Mouse (Mus musculus) G1E-ER4 (cell line): ENCODE results near the gene Agap2. TPM values are rescaled to one million over a fixed set of nuclear protein-coding genes. Genes with fewer than 3 reads are reported as not detected.

Experiments
- GATA1 ChIP-seq: IDR thresholded peaks from one replicate; pipeline ENCODE4 v1.8.0; 2012; ENCODE audit warnings: low read length, inconsistent platforms
- polyA plus RNA-seq: library from polyadenylated mRNA; stranded (reverse); fragments of >175 nt; gene quantifications from 2 replicates; pipeline ENCODE4 v1.2.3, GENCODE M21; 2012

Gene Agap2
- polyA plus RNA-seq, 1 experiment, result 0.14 TPM

DNA sequence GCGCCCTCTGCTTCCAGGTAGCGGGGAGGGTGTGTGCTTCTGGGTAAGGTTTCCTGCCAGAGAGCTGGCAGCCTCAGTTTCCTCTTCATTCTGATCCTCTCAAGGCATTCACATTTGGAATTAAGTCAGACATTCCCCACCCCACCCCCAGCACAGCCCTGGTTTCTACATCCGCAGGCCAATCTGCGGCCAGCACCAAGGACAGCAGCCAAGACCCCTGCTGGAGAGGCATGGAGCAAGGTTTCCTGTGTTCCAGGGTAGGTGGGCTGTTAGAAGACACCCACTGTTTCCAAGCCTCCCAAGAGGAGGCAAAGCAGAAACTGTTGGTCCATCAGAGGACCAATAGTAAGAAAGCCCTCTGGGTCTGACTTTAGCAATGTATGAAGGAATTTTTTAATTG lies 20.4 kb upstream of the Agap2 start:
- TF ChIP-seq GATA1, result no peak

DNA sequence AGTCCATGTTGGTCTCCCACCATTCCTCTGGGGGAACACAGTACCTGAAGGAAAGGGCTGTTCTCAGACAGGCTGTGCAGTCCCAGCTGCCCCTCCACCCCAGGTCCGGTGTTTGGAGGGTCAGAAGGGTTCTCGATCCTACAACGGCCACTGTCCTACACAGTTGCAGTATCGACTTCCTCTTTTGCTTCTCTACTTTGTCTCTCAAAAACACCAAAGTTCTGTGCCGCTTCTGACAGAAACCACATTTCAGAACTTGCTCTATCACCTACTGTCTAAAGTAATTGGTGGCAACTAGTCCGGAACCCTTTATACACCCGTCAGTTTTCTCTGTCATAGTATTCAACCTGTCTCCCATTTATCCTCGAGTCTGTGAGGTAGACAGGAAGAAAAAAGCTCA lies 19.7 kb upstream of the Agap2 start:
- no peak for TF ChIP-seq GATA1

DNA sequence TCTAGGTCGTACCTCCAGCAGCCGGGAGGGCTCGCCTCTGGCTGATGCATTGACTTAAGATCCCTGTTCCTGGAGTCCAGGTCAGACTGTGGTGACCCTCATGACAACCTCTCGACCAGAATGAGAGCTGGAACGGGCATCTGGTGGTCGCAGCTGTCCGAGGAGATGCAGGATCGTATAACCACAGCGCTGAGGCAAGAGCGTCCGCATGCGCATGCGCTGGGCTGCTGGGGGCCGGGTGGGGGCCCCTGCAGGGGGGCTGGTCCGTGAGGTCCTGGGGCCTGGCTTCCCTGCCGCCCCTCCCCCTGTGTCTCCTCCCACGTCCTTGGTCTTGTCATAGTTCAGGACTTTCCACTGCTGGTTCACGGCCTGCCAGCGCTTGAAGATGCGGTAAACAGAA lies 18.6 kb upstream of the Agap2 start:
- TF ChIP-seq GATA1, result no peak

DNA sequence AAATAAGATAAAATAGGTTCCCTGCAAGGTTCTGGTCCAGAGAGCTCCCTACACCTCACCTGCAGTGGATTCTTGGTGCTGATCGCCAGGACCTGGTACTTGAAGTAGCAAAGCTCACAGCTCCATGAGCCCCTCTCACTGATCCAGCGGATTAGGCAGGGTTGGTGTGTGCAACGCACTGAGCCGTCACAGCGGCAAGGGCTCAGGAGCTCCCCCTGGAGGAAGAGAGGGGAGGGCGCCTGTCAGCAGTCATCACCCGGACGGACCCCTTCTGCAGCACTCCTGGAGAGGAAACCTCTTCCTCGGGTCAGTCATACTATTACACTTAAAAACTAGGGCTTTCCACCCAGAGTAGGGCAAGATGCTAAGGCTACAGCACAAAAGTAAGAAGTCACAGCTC lies 16.9 kb upstream of the Agap2 start:
- TF ChIP-seq GATA1, result no peak

DNA sequence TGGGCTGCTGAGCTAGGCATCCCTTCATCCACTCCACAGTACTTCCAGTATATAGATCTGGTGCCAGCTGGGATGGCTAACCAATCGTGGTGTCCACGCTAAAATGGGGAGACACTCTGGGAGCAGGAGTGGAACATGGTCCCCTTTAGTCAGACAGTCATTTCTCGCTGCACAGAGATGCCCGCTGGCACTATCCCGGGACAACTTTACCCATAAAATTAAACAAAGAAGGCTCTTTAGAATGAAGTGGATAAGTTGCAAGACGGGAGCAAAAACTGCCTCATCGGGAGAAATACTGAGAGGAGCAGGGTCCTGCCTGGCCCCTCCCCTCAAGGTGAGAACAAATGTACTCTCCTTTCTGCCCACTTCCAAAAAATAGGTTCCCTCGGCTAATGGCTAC lies 16.4 kb upstream of the Agap2 start:
- no peak for TF ChIP-seq GATA1

DNA sequence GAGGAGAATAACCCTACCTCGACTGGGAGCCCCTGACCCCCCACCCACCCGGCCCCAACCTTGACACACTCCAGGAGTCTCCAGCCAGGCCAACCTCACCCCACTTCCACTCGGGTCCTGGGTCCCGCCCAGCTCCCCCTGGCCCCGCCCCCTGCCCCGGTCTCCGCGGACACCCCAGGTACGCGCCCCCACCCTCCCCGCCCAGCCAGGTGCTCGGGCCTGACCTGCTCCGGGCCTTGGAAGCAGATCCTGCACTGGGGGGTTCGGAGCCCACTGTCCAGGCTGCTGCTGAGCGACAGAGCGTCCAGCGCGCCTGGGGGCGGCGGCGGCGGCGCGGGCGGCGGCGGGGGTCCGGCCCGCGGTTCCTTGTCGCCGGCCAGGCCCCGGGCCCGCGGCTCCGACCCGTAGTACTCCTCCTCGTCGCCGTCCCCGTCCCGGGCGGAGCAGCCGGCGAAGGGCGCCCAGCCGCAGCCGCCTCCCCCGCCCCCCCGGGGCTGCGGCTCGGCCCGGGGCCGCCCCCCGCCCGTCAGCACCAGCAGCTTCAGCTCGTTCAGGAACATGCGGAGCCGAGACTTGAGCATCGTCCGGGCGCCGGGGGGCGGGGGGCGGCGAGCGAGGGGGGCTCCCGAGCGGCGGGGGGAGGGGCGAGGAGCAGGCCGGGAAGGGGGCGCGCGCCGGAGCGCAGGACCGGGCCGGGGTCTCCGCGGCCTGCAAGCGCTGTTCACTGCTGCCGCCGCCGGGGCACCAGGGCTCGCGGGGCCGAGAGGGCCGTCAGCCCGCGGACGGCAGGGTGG lies 15.7 kb upstream of the Agap2 start:
- TF ChIP-seq GATA1, result no peak

DNA sequence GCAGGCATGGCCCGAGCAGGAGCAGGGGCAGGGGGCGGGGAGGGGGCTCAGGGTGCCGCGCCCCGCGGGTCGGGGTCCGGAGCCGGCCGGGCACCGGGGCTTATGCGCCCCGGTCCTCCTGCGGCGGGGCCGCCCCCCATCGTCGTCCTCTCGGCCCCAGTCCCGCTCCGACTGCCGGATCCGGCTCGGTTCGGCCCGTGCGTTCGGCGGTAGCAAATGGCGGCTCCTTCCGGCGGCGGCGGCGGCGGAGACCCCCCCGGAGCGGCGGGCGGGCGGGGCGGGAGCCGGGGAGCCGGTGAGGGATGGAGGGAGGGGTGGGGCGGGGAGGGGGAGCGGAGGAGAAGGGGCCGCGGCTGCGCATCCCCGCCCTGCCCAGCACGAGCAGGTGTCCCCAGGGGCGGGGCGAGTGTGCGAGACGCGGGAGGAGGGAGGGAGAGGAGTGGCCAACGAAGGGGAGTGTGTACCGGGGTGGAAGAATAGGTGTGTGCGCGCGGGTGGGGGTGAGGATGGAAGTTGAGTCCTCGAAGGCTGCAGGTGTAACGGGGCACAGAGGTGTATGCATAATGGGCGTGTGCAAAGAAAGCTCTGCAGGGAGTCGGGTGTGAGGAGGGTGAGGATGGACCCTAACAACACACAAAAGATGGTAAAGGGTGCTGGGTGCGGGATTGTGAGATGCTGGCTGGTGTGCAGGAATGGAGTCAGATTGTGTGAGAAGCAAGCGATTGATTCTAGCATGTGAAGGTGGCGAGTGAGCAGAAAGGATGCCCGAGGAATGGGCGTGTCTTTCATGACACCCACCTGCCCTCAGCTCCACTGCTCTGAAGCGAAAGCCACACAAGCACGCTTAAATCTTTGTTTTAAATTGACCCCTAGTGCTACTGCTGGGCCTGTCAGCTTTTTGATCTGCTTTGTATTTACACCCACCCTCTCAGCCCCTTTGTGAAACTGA lies 14.8 kb upstream of the Agap2 start, which contains the start of gene March9:
TSS of gene March9 (minus strand) at position 217 of the 949 bp plus-strand sequence.
- no peak for TF ChIP-seq GATA1

DNA sequence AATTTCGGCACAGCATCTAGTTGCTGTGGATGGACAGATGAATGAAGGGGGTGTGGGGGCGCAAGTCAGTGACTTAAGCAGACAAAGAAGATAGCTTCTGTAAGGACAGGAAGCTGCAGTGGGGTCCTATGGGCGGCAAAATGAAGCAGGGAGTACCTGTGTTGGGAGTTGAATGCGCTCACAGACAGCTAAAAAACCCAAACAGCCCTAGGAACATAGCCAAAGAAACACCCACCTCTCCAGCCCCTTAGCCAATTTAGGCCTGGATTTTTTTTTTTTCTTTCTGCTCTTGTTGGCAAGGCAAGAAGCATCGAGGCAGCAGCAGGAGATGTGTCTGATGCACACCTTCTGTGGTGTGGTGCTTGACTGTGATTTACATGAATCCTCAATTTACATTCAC lies 14.0 kb upstream of the Agap2 start:
- no peak for TF ChIP-seq GATA1

DNA sequence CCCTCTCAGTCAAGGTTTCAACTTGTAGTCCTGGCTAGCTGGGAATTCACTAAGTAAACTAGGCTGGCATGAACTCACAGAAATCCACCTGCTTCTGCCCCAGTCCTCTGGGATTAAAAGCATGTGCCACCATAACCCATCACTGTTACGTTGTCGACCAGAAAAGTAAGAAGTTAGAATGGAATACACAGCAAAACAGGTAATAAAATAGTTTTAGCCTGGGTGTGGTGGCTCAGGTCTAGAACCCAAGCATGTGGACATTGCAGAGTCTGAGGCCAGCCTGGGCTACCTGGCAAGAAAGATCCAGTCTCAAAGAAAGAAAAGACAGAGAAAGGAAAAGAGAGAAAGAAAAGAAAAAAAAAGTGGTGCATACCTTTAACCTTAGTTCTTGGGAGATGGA lies 13.6 kb upstream of the Agap2 start:
- TF ChIP-seq GATA1, result no peak

DNA sequence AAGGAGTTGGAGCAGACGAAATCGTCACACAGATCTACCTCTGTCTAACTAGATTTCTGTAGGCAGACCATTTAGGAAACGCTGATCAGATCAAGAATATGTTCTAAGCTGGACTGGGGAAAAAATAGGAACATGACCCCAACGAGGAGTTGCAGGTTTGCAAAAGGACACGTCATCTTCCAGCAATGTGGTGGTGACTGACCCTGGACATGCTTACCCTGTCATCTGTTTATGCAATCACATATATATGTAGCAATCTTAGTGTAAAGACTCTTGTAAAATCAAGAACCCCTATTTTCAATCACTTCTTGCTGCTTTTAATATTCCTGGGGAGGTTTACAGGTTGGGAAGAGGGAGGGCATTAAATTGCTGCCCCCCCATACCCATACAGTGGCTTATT lies 12.6 kb upstream of the Agap2 start:
- TF ChIP-seq GATA1, result no peak

DNA sequence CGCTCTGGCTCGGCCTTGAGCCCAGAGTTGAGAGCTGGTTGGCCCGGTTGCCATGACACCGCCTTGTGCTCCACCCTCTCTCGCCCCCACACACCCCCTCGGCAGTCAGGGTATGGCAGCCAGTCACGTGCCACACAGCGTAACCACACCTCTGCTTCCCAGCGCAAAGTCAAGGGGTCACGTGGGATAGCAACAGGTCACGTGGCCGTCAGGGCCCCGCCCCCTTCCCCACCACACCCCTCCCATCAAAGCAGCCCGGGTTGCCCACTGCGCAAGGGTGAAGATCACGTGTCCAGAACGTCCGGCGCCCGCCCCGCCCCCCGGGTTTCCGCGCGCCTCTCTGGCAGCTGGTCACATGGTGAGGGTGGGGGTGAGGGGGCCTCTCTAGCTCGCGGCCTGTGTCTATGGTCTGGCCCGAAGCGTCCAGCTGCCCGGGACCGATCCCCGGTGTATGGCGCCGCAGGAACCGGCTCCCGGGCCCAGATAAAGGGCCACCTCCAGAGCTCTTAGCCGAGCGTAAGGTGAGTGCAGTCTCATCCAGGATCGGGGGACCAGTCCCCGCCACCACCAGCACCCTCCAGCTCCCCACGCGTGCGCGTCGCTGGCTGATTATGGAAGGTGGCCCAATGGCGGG lies 11.7 kb upstream of the Agap2 start, which contains the start of gene Cdk4:
TSS of gene Cdk4 (plus strand) at position 296 of the 634 bp plus-strand sequence.
- no peak for TF ChIP-seq GATA1

DNA sequence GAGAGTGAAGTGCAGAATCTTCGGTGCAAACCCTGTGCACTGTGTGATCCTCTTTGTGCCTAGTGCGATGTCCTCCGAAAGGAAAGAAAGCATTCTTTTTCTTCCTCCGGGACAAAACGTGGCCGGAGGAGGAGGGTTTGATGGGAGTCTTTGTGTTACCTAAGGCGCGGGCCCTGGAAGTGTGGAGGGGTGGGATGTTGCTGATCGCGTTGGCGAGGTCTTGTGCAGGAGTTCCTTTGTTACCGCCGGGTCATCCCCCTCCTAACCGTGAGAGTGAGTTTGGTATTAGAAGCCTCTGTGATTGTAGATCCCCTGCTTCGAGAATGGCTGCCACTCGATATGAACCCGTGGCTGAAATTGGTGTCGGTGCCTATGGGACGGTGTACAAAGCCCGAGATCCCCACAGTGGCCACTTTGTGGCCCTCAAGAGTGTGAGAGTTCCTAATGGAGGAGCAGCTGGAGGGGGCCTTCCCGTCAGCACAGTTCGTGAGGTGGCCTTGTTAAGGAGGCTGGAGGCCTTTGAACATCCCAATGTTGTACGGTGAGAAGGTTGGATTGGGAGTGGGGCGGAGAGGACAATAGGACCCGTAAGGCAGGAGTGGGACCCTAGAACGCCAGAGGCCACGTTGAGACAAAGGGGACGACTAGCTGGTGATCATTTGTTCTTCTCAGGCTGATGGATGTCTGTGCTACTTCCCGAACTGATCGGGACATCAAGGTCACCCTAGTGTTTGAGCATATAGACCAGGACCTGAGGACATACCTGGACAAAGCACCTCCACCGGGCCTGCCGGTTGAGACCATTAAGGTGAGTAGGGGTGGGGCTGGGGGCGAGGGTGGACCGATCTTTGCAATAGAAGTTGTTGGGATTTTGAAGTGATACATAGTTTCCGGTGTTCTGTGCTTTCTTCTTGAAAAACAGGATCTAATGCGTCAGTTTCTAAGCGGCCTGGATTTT lies 10.9 kb upstream of the Agap2 start:
- no peak for TF ChIP-seq GATA1

DNA sequence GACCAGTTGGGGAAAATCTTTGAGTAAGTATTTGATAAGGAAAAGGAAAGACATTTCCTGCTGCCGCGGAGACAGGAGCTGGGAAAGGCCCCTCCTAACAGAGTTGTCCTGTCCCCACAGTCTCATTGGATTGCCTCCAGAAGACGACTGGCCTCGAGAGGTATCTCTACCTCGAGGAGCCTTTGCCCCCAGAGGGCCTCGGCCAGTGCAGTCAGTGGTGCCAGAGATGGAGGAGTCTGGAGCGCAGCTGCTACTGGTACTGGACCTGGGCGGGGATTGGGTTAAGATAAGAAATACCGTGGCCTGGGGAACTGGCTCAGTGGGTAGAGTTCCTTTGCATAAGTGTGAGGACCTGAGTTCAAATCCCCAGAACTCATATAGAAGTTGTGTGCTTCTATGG lies 9.1 kb upstream of the Agap2 start:
- no peak for TF ChIP-seq GATA1

DNA sequence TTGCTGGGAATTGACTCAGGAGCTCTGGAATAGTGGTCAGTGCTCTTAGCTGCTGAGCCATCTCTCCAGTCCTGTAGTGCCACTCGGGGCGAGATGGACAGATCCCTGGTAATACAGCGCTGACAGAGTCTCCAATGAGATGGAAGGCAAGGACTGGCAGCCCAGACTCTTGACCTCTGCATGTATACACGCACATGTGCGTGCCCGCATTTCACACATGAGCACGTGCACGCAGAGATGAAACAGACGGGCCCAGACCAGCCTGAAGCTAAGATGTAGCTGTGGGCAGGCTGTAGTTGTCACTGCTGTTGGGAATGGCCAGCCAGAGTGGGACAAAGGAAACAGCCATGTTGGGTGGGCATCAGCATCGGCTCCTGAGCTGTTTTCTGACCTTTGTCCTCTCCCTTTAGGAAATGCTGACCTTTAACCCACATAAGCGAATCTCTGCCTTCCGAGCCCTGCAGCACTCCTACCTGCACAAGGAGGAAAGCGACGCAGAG lies 8.5 kb upstream of the Agap2 start:
- no peak for TF ChIP-seq GATA1

DNA sequence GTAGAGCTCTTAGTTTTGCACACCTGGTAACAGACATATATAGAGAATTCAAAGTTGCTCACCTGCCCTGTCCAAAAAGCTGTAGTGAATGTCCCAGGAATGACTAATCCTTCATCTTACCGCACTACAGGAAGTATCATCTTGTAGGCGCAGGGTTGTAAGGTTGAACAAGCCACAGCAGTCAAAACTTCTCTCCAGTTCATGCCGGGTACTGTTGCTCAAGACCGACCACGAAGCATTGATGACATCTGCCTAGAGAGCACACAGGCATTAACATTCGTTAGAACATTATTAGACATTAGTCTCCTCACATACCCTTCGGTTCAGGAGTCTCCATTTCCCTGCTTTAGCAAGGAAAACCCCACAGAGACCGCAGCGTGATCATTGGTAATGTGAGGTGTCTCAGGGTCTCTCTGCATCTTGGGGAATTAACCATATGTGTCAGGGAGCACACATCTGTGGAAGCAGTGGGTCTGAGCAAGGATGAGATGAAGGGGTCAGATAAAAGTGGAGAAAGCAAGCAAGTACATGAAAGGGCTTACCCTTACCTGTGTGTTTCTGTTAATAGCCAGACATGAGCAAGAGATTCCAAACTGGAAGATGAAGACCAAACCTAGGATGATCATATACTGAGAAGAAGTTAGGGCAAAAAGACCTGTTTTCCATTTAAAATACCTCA lies 6.6 kb upstream of the Agap2 start:
- TF ChIP-seq GATA1, result no peak
